Mouse (Mus musculus) heart, embryonic 13.5 days (tissue): Measurements from ENCODE around the gene Hpse2. TPM values are rescaled to one million over a fixed set of nuclear protein-coding genes. Genes with fewer than 3 reads are reported as not detected.
A peak's percentile ranks its signal among the peaks of the same experiment; 100 is the strongest.
"Not testable (repeated sequence)": the region's sequence is repeated elsewhere in the genome, so short reads cannot be mapped to it uniquely, and the experiment has no call there.

Experiments used
- ATAC-seq: fragments of 200-750 bp; cut with Nextera tagmentation; 2 replicates; pipeline ENCODE4 v1.8.0; 2017; ENCODE audit warnings: moderate TSS enrichment; ENCODE audit not compliant: insufficient number of reproducible peaks, low FRiP score, low TSS enrichment; ENCODE audit errors: extremely low read depth
- H3K27ac ChIP-seq: fragments of 300-500 bp; sonication (generic); replicated peaks from 2 replicates; pipeline ENCODE4 v1.5.1; 2015; ENCODE audit warnings: moderate library complexity, mild to moderate bottlenecking, inconsistent platforms
- H3K27me3 ChIP-seq: fragments of 300-500 bp; sonication (generic); replicated peaks from 2 replicates; pipeline ENCODE4 v1.6.1; 2015; ENCODE audit warnings: mild to moderate bottlenecking, inconsistent platforms
- H3K36me3 ChIP-seq: fragments of 300-500 bp; sonication (generic); 2 replicates; pipeline ENCODE4 v1.6.1; 2015; ENCODE audit warnings: mild to moderate bottlenecking, inconsistent platforms
- H3K4me1 ChIP-seq: fragments of 300-500 bp; sonication (generic); 2 replicates; pipeline ENCODE4 v1.6.1; 2015; ENCODE audit warnings: inconsistent platforms
- H3K4me2 ChIP-seq: fragments of 300-500 bp; sonication (generic); 2 replicates; pipeline ENCODE4 v1.6.1; 2015; ENCODE audit warnings: inconsistent platforms, mild to moderate bottlenecking, moderate library complexity
- H3K4me3 ChIP-seq: fragments of 300-500 bp; sonication (generic); 2 replicates; pipeline ENCODE4 v1.5.1; 2015; ENCODE audit warnings: moderate library complexity, mild to moderate bottlenecking, inconsistent platforms
- H3K9ac ChIP-seq: fragments of 300-500 bp; sonication (generic); 2 replicates; pipeline ENCODE4 v1.6.1; 2015; ENCODE audit warnings: inconsistent platforms, mild to moderate bottlenecking, moderate library complexity
- H3K9me3 ChIP-seq: fragments of 300-500 bp; sonication (generic); 2 replicates; pipeline ENCODE4 v1.6.1; 2016; ENCODE audit warnings: inconsistent platforms
- WGBS: fragments of 180-500 bp; shearing (Covaris S2); methylation state at CpG from one replicate; pipeline ENCODE4 v1.1.7; 2015; ENCODE audit warnings: mixed read lengths; 5-methylcytosine and 5-hydroxymethylcytosine counted together
- polyA plus RNA-seq: library from polyadenylated mRNA; unstranded; fragments of >200 nt; fragmentation: Nextera tagmentation; extraction: Ambion mirVana; gene quantifications from 2 replicates; pipeline ENCODE4 v1.2.1, GENCODE M21; 2015

The Hpse2 gene
- polyA plus RNA-seq, 1 experiment from 2014 or later: 0.52 TPM

- Histone ChIP-seq H3K27ac (no peak overlapping the region), H3K4me3 (no peak overlapping the region), H3K36me3 (no peaks in the 10 kb centered on the region), H3K27me3 (no peaks in the 10 kb centered on the region), H3K4me1 (no peaks in the 10 kb centered on the region), H3K9ac (no peak overlapping the region), H3K9me3 (no peaks in the 10 kb centered on the region), H3K4me2 (no peak overlapping the region)
- WGBS: 69% methylated on average over 10 of the region's 10 CpGs
- no peak for ATAC-seq
These were observed 578.7 kb downstream of the Hpse2 start for GRCm38 (mm10) chr19:42809491-42809890.

DNA sequence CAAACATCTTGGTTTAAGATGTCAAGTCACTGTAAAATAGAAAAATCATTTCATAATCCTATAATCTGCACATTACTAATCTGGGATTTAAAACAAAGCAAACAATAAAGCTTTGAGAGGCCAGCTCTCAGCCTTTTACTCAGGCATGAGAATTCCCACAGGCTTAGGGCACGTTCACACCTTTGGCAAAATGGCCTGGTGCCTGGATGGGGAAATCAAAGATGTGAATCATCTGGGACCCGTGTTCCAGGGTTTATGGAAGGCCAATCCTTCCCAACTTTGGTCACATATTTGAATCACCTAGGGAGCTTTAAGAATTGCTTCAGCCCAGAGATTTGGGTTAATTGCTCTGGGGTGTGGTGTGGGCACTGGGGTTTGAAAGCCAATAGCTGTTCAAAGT lies 590.3 kb downstream of the Hpse2 start:
- H3K9ac ChIP-seq: no peak overlapping the region
- WGBS: 56% methylated on average over 2 of the region's 2 CpGs
- H3K36me3 ChIP-seq: no peaks in the 10 kb centered on the region
- ATAC-seq: no peak
- H3K4me1 ChIP-seq: peaks cover 3% of the 10 kb centered on the region
- no peak overlapping the region for H3K27ac ChIP-seq
- no peaks in the 10 kb centered on the region for H3K9me3 ChIP-seq
- peaks cover 24% of the 10 kb centered on the region for H3K27me3 ChIP-seq
- H3K4me3 ChIP-seq: no peak overlapping the region
- no peak overlapping the region for H3K4me2 ChIP-seq

DNA sequence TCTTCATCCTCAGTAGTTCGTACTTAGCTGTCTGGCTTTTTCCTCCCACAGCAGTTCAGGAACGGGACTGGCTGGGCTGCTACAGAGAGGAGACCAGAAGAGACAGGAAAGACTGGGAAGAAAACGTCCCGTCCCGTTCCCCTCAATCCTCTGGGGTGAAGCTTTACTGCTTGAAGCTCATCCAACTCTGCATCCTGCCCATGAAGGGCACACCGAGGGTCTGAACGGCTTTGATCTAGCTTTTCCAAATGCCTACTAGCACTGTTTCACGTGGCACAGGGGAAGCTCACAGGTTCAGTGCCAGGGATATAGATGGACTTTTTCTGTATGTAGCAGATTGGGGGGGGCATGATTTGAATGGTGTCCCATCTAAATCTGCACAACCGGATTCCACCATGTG lies 592.4 kb downstream of the Hpse2 start:
- Histone ChIP-seq H3K4me2 (peak overlapping the region; percentile 93), H3K27ac (no peak overlapping the region), H3K36me3 (no peaks in the 10 kb centered on the region), H3K4me1 (peaks cover 3% of the 10 kb centered on the region), H3K27me3 (peaks cover 25% of the 10 kb centered on the region), H3K9ac (peak overlapping the region; percentile 78), H3K4me3 (peak overlapping the region; percentile 51), H3K9me3 (no peaks in the 10 kb centered on the region)
- ATAC-seq: no peak
- 33% methylated on average over 9 of the region's 9 CpGs for WGBS

GRCm38 (mm10) chr19:42794914-42795613 lies 593.1 kb downstream of the Hpse2 start:
- H3K36me3 ChIP-seq: no peaks in the 10 kb centered on the region
- ATAC-seq: no peak
- no peak overlapping the region for H3K27ac ChIP-seq
- H3K9ac ChIP-seq: peak overlapping the region; percentile 78
- H3K4me1 ChIP-seq: peaks cover 3% of the 10 kb centered on the region
- H3K4me3 ChIP-seq: peak overlapping the region; percentile 51
- peaks cover 25% of the 10 kb centered on the region for H3K27me3 ChIP-seq
- WGBS: 2% methylated on average over 31 of the region's 31 CpGs
- peak overlapping the region; percentile 93 for H3K4me2 ChIP-seq
- H3K9me3 ChIP-seq: no peaks in the 10 kb centered on the region

GRCm38 (mm10) chr19:42788311-42788710 lies 599.8 kb downstream of the Hpse2 start:
- WGBS: 42% methylated on average over 5 of the region's 5 CpGs
- H3K27ac ChIP-seq: no peak overlapping the region
- ATAC-seq: no peak
- no peaks in the 10 kb centered on the region for H3K9me3 ChIP-seq
- no peaks in the 10 kb centered on the region for H3K36me3 ChIP-seq
- peaks cover 31% of the 10 kb centered on the region for H3K27me3 ChIP-seq
- H3K9ac ChIP-seq: no peak overlapping the region
- H3K4me3 ChIP-seq: no peak overlapping the region
- no peak overlapping the region for H3K4me2 ChIP-seq
- peaks cover 8% of the 10 kb centered on the region; the same call in 1 of the 2 replicates for H3K4me1 ChIP-seq

DNA sequence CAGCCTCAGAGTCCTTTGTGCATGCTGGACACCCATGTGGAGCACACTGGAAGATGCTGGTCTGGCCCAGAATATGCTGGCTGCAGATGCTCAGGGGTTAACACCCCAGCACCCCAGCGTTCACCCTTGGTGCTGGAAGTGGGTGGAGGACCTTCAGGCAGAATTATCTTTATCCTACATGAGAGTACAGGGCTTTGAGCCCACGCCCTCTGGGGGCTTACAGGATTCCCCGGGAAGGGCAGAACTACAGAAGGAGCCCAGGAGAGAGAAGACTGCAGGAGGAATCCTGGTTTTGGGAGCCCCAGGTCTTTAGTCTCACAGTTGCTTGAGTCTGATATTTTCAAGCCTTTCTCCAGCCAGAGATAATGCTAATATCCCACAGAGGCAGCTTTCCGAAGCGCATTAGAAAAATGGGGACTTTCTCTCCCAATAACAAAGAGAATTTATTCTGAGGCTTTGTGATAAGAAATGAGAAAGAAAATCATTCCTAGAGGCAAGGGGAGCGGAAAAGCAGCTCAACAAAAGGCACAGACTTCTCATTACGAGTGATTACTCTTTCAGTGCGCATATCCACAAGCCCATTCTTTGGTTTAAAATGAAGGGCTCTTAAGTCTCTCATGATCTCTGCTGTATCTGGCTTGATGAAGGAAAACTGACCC lies 602.5 kb downstream of the Hpse2 start:
- Histone ChIP-seq H3K4me2 (no peak overlapping the region), H3K4me3 (no peak overlapping the region), H3K27me3 (peaks cover 28% of the 10 kb centered on the region), H3K9ac (no peak overlapping the region), H3K9me3 (no peaks in the 10 kb centered on the region), H3K27ac (no peak overlapping the region), H3K36me3 (no peaks in the 10 kb centered on the region), H3K4me1 (peaks cover 8% of the 10 kb centered on the region; the same call in 1 of the 2 replicates)
- 46% methylated on average over 8 of the region's 8 CpGs for WGBS
- ATAC-seq: no peak

GRCm38 (mm10) chr19:42785129-42785528 lies 603.0 kb downstream of the Hpse2 start:
- H3K27ac ChIP-seq: no peak overlapping the region
- H3K9ac ChIP-seq: no peak overlapping the region
- no peak for ATAC-seq
- H3K4me1 ChIP-seq: peaks cover 9% of the 10 kb centered on the region
- no peaks in the 10 kb centered on the region for H3K36me3 ChIP-seq
- H3K4me3 ChIP-seq: no peak overlapping the region
- H3K9me3 ChIP-seq: no peaks in the 10 kb centered on the region
- H3K4me2 ChIP-seq: no peak overlapping the region
- H3K27me3 ChIP-seq: peaks cover 28% of the 10 kb centered on the region
- 27% methylated on average over 2 of the region's 2 CpGs for WGBS

- Histone ChIP-seq H3K4me1 (peaks cover 13% of the 10 kb centered on the region), H3K27ac (peak overlapping the region; percentile 75), H3K9ac (peak overlapping the region; percentile 84), H3K36me3 (peaks cover 14% of the 10 kb centered on the region; the same call in 1 of the 2 replicates), H3K4me2 (peak overlapping the region; percentile 76), H3K4me3 (peak overlapping the region; percentile 77)
- ATAC-seq, H3K9me3 ChIP-seq, H3K27me3 ChIP-seq: not testable (repeated sequence)
- 44% methylated on average over 7 of the region's 7 CpGs for WGBS
These were observed 608.0 kb downstream of the Hpse2 start for GRCm38 (mm10) chr19:42780156-42780538.

- H3K27ac ChIP-seq: peak within 1 kb of the TSS; percentile 75
- H3K4me1 ChIP-seq: peaks cover 13% of the 10 kb centered on the region
- no peaks in the 10 kb centered on the region for H3K9me3 ChIP-seq
- H3K4me2 ChIP-seq: peak within 1 kb of the TSS; percentile 76
- H3K4me3 ChIP-seq: peak within 1 kb of the TSS; percentile 77
- H3K9ac ChIP-seq: peak within 1 kb of the TSS; percentile 84
- peak; percentile 92 for ATAC-seq
- H3K36me3 ChIP-seq: peaks cover 14% of the 10 kb centered on the region; the same call in 1 of the 2 replicates
- WGBS: under 1% methylated on average over 43 of the region's 43 CpGs
- peaks cover 2% of the 10 kb centered on the region; the same call in 1 of the 2 replicates for H3K27me3 ChIP-seq
These were observed 608.5 kb downstream of the Hpse2 start, which contains the start of gene Hps1 for GRCm38 (mm10) chr19:42779531-42780155. Gene Hps1, minus strand, starts transcription at chr19:42779978.

DNA sequence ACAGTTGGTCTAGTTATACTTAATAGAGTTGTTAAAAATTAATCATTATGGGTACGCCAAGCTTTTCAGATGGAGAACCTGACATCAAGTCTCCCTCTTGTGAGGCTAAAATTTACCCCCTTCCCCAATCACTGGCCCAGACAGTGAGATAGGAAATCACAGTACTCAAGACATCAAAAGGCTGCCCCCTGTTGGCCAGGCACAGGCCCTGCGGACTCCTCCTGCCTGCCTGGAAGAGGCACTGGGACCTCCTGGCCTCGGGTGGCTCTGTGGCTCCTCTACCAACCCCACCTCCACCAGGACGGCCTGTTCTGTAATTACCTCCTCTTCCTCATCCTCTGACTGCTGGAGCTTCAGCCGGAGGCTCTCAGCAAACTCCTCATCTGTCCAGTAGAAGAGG lies 610.4 kb downstream of the Hpse2 start:
- Histone ChIP-seq H3K36me3 (peaks cover 14% of the 10 kb centered on the region; the same call in 1 of the 2 replicates), H3K4me2 (no peak overlapping the region), H3K27ac (no peak overlapping the region), H3K4me1 (peaks cover 13% of the 10 kb centered on the region), H3K9ac (no peak overlapping the region), H3K27me3 (no peaks in the 10 kb centered on the region), H3K4me3 (no peak overlapping the region), H3K9me3 (no peaks in the 10 kb centered on the region)
- no peak for ATAC-seq
- 78% methylated on average over 5 of the region's 5 CpGs for WGBS

- WGBS: 94% methylated on average over 1 of the region's 1 CpGs
- H3K4me3 ChIP-seq: no peak overlapping the region
- H3K36me3 ChIP-seq: peaks cover 14% of the 10 kb centered on the region; the same call in 1 of the 2 replicates
- H3K4me2 ChIP-seq: no peak overlapping the region
- no peak overlapping the region for H3K9ac ChIP-seq
- no peaks in the 10 kb centered on the region for H3K27me3 ChIP-seq
- H3K27ac ChIP-seq: no peak overlapping the region
- H3K9me3 ChIP-seq: no peaks in the 10 kb centered on the region
- H3K4me1 ChIP-seq: peaks cover 13% of the 10 kb centered on the region
- no peak for ATAC-seq
These were observed 611.3 kb downstream of the Hpse2 start for GRCm38 (mm10) chr19:42776813-42777212.
